Mouse (Mus musculus): ENCODE measurements at regions not wholly inside any gene's neighbourhood (a gene's known extent, or its start where the extent isn't known, plus 50 kb on each side); places are given as distances from the start of the nearest gene placed in this dataset.
"Not testable (repeated sequence)": the region's sequence is repeated elsewhere in the genome, so short reads cannot be mapped to it uniquely, and the experiment has no call there.

DNA sequence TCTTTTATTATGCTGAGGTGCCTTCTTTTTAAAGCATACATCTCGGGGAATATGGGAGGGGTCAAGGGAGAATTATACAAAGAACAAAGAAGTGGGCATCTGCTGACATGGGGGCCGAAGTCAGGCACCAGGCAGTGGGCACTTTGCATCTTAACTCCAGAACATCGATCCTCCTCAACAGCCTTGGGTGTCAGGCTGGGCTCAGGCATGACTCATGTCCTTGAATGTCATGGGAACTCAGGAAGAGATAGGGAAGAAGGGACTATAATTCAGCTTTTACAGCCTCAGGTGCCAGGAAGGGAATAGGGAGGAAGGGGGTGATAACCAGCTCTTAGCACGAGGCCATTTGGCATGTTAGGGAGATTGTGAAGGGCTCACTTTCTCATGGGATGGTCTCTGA lies 85.6 kb upstream of the Ptprz1 start:
- H3K27ac ChIP-seq (ENCODE audit: insufficient read depth, low read depth, low read length, poor library complexity, severe bottlenecking); H3K9ac ChIP-seq (ENCODE audit: insufficient read depth, low read depth, low read length, poor library complexity, severe bottlenecking); in situ Hi-C loops (cut with MboI; ENCODE audit: low sequenced_read_pairs in 2 of 2, unreplicated experiment in 2 of 2); H3K36me3 ChIP-seq (ENCODE audit: control insufficient read depth, insufficient read depth, low read length, poor library complexity, severe bottlenecking); H3K4me1 ChIP-seq (ENCODE audit: control insufficient read depth in 2 of 2, insufficient read depth in 2 of 2, low read length in 2 of 2, poor library complexity in 1 of 2); DNase-seq (ENCODE audit: low read depth, low spot score); H3K9me3 ChIP-seq (ENCODE audit: control insufficient read depth, insufficient read depth, low read depth, low read length); H3K4me3 ChIP-seq (ENCODE audit: insufficient read depth in 1 of 2, low read depth in 1 of 2, low read length in 2 of 2, poor library complexity in 1 of 2, severe bottlenecking in 1 of 2): not testable (repeated sequence)

- H3K27ac ChIP-seq (ENCODE audit: insufficient read depth, low read depth, low read length, poor library complexity, severe bottlenecking): no peak overlapping the region
- in situ Hi-C loops (cut with MboI; ENCODE audit: low sequenced_read_pairs in 2 of 2, unreplicated experiment in 2 of 2): no loop called here
- no peak overlapping the region for H3K9ac ChIP-seq (ENCODE audit: insufficient read depth, low read depth, low read length, poor library complexity, severe bottlenecking)
- no peaks in the 10 kb centered on the region for H3K4me1 ChIP-seq (ENCODE audit: control insufficient read depth in 2 of 2, insufficient read depth in 2 of 2, low read length in 2 of 2, poor library complexity in 1 of 2)
- no peak overlapping the region for H3K4me3 ChIP-seq (ENCODE audit: insufficient read depth in 1 of 2, low read depth in 1 of 2, low read length in 2 of 2, poor library complexity in 1 of 2, severe bottlenecking in 1 of 2)
- no peak for TF ChIP-seq ZC3H11A (IDR thresholded peaks at IDR 0.05; ENCODE audit: borderline replicate concordance, low read depth, low read length)
- no peak for TF ChIP-seq ZNF384 (IDR thresholded peaks at IDR 0.05; ENCODE audit: low read depth, low read length)
- no peak for TF ChIP-seq HCFC1 (IDR thresholded peaks at IDR 0.05; ENCODE audit: borderline replicate concordance, insufficient read depth, low read length)
- no peak for TF ChIP-seq MAFK (IDR thresholded peaks at IDR 0.05; ENCODE audit: insufficient read depth, low read depth, low read length)
- no peak for TF ChIP-seq CHD2 (IDR thresholded peaks at IDR 0.05; ENCODE audit: low read depth, low read length)
- H3K36me3 ChIP-seq (ENCODE audit: control insufficient read depth, insufficient read depth, low read length, poor library complexity, severe bottlenecking): no peaks in the 10 kb centered on the region
- no peak for DNase-seq (ENCODE audit: low read depth, low spot score)
- H3K9me3 ChIP-seq (ENCODE audit: control insufficient read depth, insufficient read depth, low read depth, low read length): no peaks in the 10 kb centered on the region
Measured at GRCm38 (mm10) chr6:22791801-22792200, 83.5 kb upstream of the Ptprz1 start.

GRCm38 (mm10) chr6:22792601-22793000 lies 82.7 kb upstream of the Ptprz1 start:
- Histone ChIP-seq H3K4me3 (ENCODE audit: insufficient read depth in 1 of 2, low read depth in 1 of 2, low read length in 2 of 2, poor library complexity in 1 of 2, severe bottlenecking in 1 of 2) (no peak overlapping the region), H3K9ac (ENCODE audit: insufficient read depth, low read depth, low read length, poor library complexity, severe bottlenecking) (no peak overlapping the region), H3K27ac (ENCODE audit: insufficient read depth, low read depth, low read length, poor library complexity, severe bottlenecking) (no peak overlapping the region), H3K4me1 (ENCODE audit: control insufficient read depth in 2 of 2, insufficient read depth in 2 of 2, low read length in 2 of 2, poor library complexity in 1 of 2) (no peaks in the 10 kb centered on the region), H3K9me3 (ENCODE audit: control insufficient read depth, insufficient read depth, low read depth, low read length) (no peaks in the 10 kb centered on the region), H3K36me3 (ENCODE audit: control insufficient read depth, insufficient read depth, low read length, poor library complexity, severe bottlenecking) (no peaks in the 10 kb centered on the region)
- no peak for DNase-seq (ENCODE audit: low read depth, low spot score)
- TF ChIP-seq ZNF384 (IDR thresholded peaks at IDR 0.05; ENCODE audit: low read depth, low read length): no peak
- no peak for TF ChIP-seq HCFC1 (IDR thresholded peaks at IDR 0.05; ENCODE audit: borderline replicate concordance, insufficient read depth, low read length)
- TF ChIP-seq ZC3H11A (IDR thresholded peaks at IDR 0.05; ENCODE audit: borderline replicate concordance, low read depth, low read length): no peak
- no peak for TF ChIP-seq CHD2 (IDR thresholded peaks at IDR 0.05; ENCODE audit: low read depth, low read length)
- TF ChIP-seq MAFK (IDR thresholded peaks at IDR 0.05; ENCODE audit: insufficient read depth, low read depth, low read length): no peak
- in situ Hi-C loops (cut with MboI; ENCODE audit: low sequenced_read_pairs in 2 of 2, unreplicated experiment in 2 of 2): no loop called here

- no peak overlapping the region for H3K9ac ChIP-seq (ENCODE audit: insufficient read depth, low read depth, low read length, poor library complexity, severe bottlenecking)
- H3K36me3 ChIP-seq (ENCODE audit: control insufficient read depth, insufficient read depth, low read length, poor library complexity, severe bottlenecking): no peaks in the 10 kb centered on the region
- no peak overlapping the region for H3K27ac ChIP-seq (ENCODE audit: insufficient read depth, low read depth, low read length, poor library complexity, severe bottlenecking)
- no peak for TF ChIP-seq MAFK (IDR thresholded peaks at IDR 0.05; ENCODE audit: insufficient read depth, low read depth, low read length)
- no peak for TF ChIP-seq CHD2 (IDR thresholded peaks at IDR 0.05; ENCODE audit: low read depth, low read length)
- TF ChIP-seq ZC3H11A (IDR thresholded peaks at IDR 0.05; ENCODE audit: borderline replicate concordance, low read depth, low read length): no peak
- no peak for TF ChIP-seq HCFC1 (IDR thresholded peaks at IDR 0.05; ENCODE audit: borderline replicate concordance, insufficient read depth, low read length)
- TF ChIP-seq ZNF384 (IDR thresholded peaks at IDR 0.05; ENCODE audit: low read depth, low read length): no peak
- H3K4me1 ChIP-seq (ENCODE audit: control insufficient read depth in 2 of 2, insufficient read depth in 2 of 2, low read length in 2 of 2, poor library complexity in 1 of 2): no peaks in the 10 kb centered on the region
- H3K4me3 ChIP-seq (ENCODE audit: insufficient read depth in 1 of 2, low read depth in 1 of 2, low read length in 2 of 2, poor library complexity in 1 of 2, severe bottlenecking in 1 of 2): no peak overlapping the region
- no peaks in the 10 kb centered on the region for H3K9me3 ChIP-seq (ENCODE audit: control insufficient read depth, insufficient read depth, low read depth, low read length)
- no peak for DNase-seq (ENCODE audit: low read depth, low spot score)
- in situ Hi-C loops (cut with MboI; ENCODE audit: low sequenced_read_pairs in 2 of 2, unreplicated experiment in 2 of 2): no loop called here
Measured at GRCm38 (mm10) chr6:22794071-22794721, 81.1 kb upstream of the Ptprz1 start.

DNA sequence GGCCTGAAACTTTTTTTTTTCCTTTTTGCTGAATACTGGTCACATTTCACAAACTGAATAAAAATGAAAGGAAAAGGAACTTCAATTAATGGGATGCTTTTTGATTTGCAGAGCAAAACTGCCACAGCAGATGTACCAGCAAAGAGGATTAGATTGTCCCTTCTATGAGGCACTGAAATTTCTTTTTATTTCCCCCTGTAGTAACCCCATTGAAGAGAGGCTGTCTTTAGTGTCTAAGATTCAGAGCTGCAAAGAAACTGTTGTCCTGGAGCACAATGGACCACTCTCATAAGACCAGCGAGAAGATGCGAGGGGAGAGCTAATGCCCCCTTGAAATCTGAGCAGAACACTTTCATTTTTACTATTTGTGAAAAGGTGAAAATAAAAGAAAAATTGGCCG lies 80.5 kb upstream of the Ptprz1 start:
- DNase-seq (ENCODE audit: low read depth, low spot score): no peak
- TF ChIP-seq ZC3H11A (IDR thresholded peaks at IDR 0.05; ENCODE audit: borderline replicate concordance, low read depth, low read length) (no peak), HCFC1 (IDR thresholded peaks at IDR 0.05; ENCODE audit: borderline replicate concordance, insufficient read depth, low read length) (no peak), CHD2 (IDR thresholded peaks at IDR 0.05; ENCODE audit: low read depth, low read length) (no peak), MAFK (IDR thresholded peaks at IDR 0.05; ENCODE audit: insufficient read depth, low read depth, low read length) (no peak), ZNF384 (IDR thresholded peaks at IDR 0.05; ENCODE audit: low read depth, low read length) (no peak)
- no peaks in the 10 kb centered on the region for H3K9me3 ChIP-seq (ENCODE audit: control insufficient read depth, insufficient read depth, low read depth, low read length)
- no peaks in the 10 kb centered on the region for H3K4me1 ChIP-seq (ENCODE audit: control insufficient read depth in 2 of 2, insufficient read depth in 2 of 2, low read length in 2 of 2, poor library complexity in 1 of 2)
- H3K9ac ChIP-seq (ENCODE audit: insufficient read depth, low read depth, low read length, poor library complexity, severe bottlenecking): no peak overlapping the region
- in situ Hi-C loops (cut with MboI; ENCODE audit: low sequenced_read_pairs in 2 of 2, unreplicated experiment in 2 of 2): no loop called here
- no peak overlapping the region for H3K4me3 ChIP-seq (ENCODE audit: insufficient read depth in 1 of 2, low read depth in 1 of 2, low read length in 2 of 2, poor library complexity in 1 of 2, severe bottlenecking in 1 of 2)
- no peaks in the 10 kb centered on the region for H3K36me3 ChIP-seq (ENCODE audit: control insufficient read depth, insufficient read depth, low read length, poor library complexity, severe bottlenecking)
- H3K27ac ChIP-seq (ENCODE audit: insufficient read depth, low read depth, low read length, poor library complexity, severe bottlenecking): no peak overlapping the region

All from ES-E14 (cell line).